Mouse (Mus musculus) kidney, postnatal 10 days (tissue): ENCODE data around the gene Rhox3a.
"Not testable (repeated sequence)": the region's sequence is repeated elsewhere in the genome, so short reads cannot be mapped to it uniquely, and the experiment has no call there.

Experiments used
- DNase-seq: peaks from one replicate; pipeline ENCODE4 v3.0.0; 2021; ENCODE audit warnings: mixed read lengths

Rhox3a gene

GRCm38 (mm10) chrX:37249619-37250018, at the start of gene Rhox3a:
TSS of gene Rhox3a (plus strand) at chrX:37249919.
- DNase-seq, result not testable (repeated sequence)

- DNase-seq, result no peak
Observed at GRCm38 (mm10) chrX:37210941-37211340, 38.8 kb upstream of the Rhox3a start, which contains the start of gene Gm9. TSS of gene Gm9 (minus strand) at chrX:37211041.

GRCm38 (mm10) chrX:37222158-37222557, 27.6 kb upstream of the Rhox3a start, which contains the start of gene Rhox1:
TSS of gene Rhox1 (minus strand) at chrX:37222258.
- not testable (repeated sequence) for DNase-seq

- DNase-seq, result not testable (repeated sequence)
Observed at GRCm38 (mm10) chrX:37244676-37245075, 5.0 kb upstream of the Rhox3a start, which contains the start of gene Rhox2a. TSS of gene Rhox2a (plus strand) at chrX:37244976.

GRCm38 (mm10) chrX:37265038-37265437, 15.3 kb downstream of the Rhox3a start, which contains the start of gene Rhox4a:
TSS of gene Rhox4a (plus strand) at chrX:37265338.
- not testable (repeated sequence) for DNase-seq
